Comparison of ENCODE assay signal across 10 mouse cellular contexts in the genomic region with DNA sequence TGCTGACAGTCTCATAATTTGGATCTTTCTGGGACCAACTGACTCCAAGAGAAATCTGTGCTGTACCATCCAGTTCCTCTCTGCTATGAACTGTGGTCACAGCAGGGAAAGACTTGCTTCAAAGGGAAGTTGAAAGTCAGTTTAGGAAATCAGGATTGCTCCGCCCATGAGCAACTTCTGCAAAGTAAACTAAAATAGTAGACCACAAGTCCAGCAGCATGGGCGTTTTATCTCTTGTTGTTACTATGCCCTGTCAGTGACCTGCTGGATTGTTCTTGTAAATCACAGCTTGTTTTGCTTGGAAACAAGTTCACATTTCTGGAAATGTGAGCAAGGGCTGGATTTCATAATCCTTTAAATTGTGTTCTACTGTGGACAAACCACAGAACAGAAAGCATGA. TPM values are rescaled to one million over a fixed set of nuclear protein-coding genes. Genes with fewer than 3 reads are reported as not detected.
A peak's percentile ranks its signal among the peaks of the same experiment; 100 is the strongest.
DNase-seq lines count a peak whose midpoint lies in the region; ATAC-seq lines count a peak whose summit lies in the region.
"Had no signal": no experiment of that assay in that cellular context is flagged by ENCODE, and none has a peak within 500 bp of the region (broad histone marks: within the 10 kb centered on the region; RNA-seq: fewer than 3 reads in every experiment).

No protein-coding gene starts in this region.

- no peaks in the 10 kb centered on the region for H3K9me3 ChIP-seq in liver, embryonic 11.5 days (ENCODE audit: control insufficient read depth, low read length)
- no peaks in the 10 kb centered on the region for H3K9me3 ChIP-seq in stomach, embryonic 15.5 days
- H3K9me3 ChIP-seq in hindbrain, embryonic 13.5 days: no peaks in the 10 kb centered on the region
- H3K9me3 ChIP-seq: limb, embryonic 13.5 days had no signal

- peak; percentile 45 for DNase-seq in adrenal gland, adult 2 months
- no peak for DNase-seq in adrenal gland, postnatal 25 days
- DNase-seq in urinary bladder, postnatal 14 days (ENCODE audit: low spot score): peak; percentile 46
- no peak for DNase-seq in urinary bladder, postnatal 4 days (ENCODE audit: low spot score in 2 of 2)
- no peak for DNase-seq in liver, embryonic 11.5 days (ENCODE audit: low spot score)
- no peak for DNase-seq in spleen, postnatal 4 days (ENCODE audit: low spot score in 2 of 2)

- no peak overlapping the region for H3K4me2 ChIP-seq in liver, embryonic 11.5 days
- H3K4me2 ChIP-seq in stomach, embryonic 15.5 days: no peak overlapping the region
- H3K4me2 ChIP-seq in hindbrain, embryonic 13.5 days: no peak overlapping the region
- H3K4me2 ChIP-seq: limb, embryonic 13.5 days had no signal

- WGBS in liver, embryonic 11.5 days: 17% methylated on average over 2 of the region's 2 CpGs
- WGBS in stomach, embryonic 15.5 days: 31% methylated on average over 2 of the region's 2 CpGs
- WGBS in hindbrain, embryonic 13.5 days: 60% methylated on average over 2 of the region's 2 CpGs

- ATAC-seq in liver, embryonic 11.5 days (replicated peaks; ENCODE audit: low FRiP score): peak; percentile 54; the same call in 1 of the 2 replicates
- peak; percentile 27; the same call in 1 of the 2 replicates for ATAC-seq in stomach, embryonic 15.5 days (ENCODE audit: insufficient read depth, low FRiP score, low read depth)
- no peak for ATAC-seq in hindbrain, embryonic 13.5 days (ENCODE audit: low FRiP score)

- H3K4me3 ChIP-seq in liver, embryonic 11.5 days (ENCODE audit: low read depth, low read length): no peak overlapping the region
- no peak overlapping the region for H3K4me3 ChIP-seq in stomach, embryonic 15.5 days (replicated peaks)
- no peak overlapping the region for H3K4me3 ChIP-seq in hindbrain, embryonic 13.5 days
- H3K4me3 ChIP-seq: limb, embryonic 13.5 days had no signal

- no peak overlapping the region for H3K27ac ChIP-seq in liver, embryonic 11.5 days (ENCODE audit: low read depth, low read length)
- no peak overlapping the region for H3K27ac ChIP-seq in stomach, embryonic 15.5 days
- H3K27ac ChIP-seq in hindbrain, embryonic 13.5 days: no peak overlapping the region
- H3K27ac ChIP-seq: limb, embryonic 13.5 days had no signal

- no peak overlapping the region for H3K9ac ChIP-seq in liver, embryonic 11.5 days (ENCODE audit: low read depth, low read length)
- no peak overlapping the region for H3K9ac ChIP-seq in stomach, embryonic 15.5 days
- H3K9ac ChIP-seq in hindbrain, embryonic 13.5 days: no peak overlapping the region
- H3K9ac ChIP-seq: limb, embryonic 13.5 days had no signal

- no peaks in the 10 kb centered on the region for H3K27me3 ChIP-seq in liver, embryonic 11.5 days (replicated peaks; ENCODE audit: control insufficient read depth, insufficient read depth, low read length)
- no peaks in the 10 kb centered on the region for H3K27me3 ChIP-seq in stomach, embryonic 15.5 days (replicated peaks)
- no peaks in the 10 kb centered on the region for H3K27me3 ChIP-seq in hindbrain, embryonic 13.5 days
- H3K27me3 ChIP-seq: limb, embryonic 13.5 days had no signal

- H3K4me1 ChIP-seq in liver, embryonic 11.5 days (replicated peaks; ENCODE audit: control insufficient read depth, insufficient read depth, low read length): no peaks in the 10 kb centered on the region
- no peaks in the 10 kb centered on the region for H3K4me1 ChIP-seq in stomach, embryonic 15.5 days
- H3K4me1 ChIP-seq in hindbrain, embryonic 13.5 days (replicated peaks): no peaks in the 10 kb centered on the region
- H3K4me1 ChIP-seq: limb, embryonic 13.5 days had no signal

- no peaks in the 10 kb centered on the region for H3K36me3 ChIP-seq in liver, embryonic 11.5 days (ENCODE audit: control insufficient read depth, insufficient read depth, low read length)
- H3K36me3 ChIP-seq in stomach, embryonic 15.5 days: no peaks in the 10 kb centered on the region
- H3K36me3 ChIP-seq in hindbrain, embryonic 13.5 days: no peaks in the 10 kb centered on the region
- H3K36me3 ChIP-seq: limb, embryonic 13.5 days had no signal

RNA-seq across cellular contexts. Expression of a gene that starts 0.4 kb away (rescaled TPM):
- total RNA-seq in adrenal gland, adult 2 months (2021): 100 to 1,000 TPM; 219 to 278 TPM
- 2.3 and 2.5 TPM in 2 replicates for polyA plus RNA-seq in adrenal gland, adult 2 months (2012; rRNA removed)
- 106 and 126 TPM in 2 replicates for total RNA-seq in adrenal gland, postnatal 25 days (2021)
- 3.7 and 5.2 TPM in 2 replicates for polyA plus RNA-seq in liver, embryonic 11.5 days (2014; fragmentation: Nextera tagmentation; extraction: Ambion mirVana)
- 7.1 and 7.2 TPM in 2 replicates for polyA plus RNA-seq in stomach, embryonic 15.5 days (2015; fragmentation: Nextera tagmentation; extraction: Ambion mirVana)
- polyA plus RNA-seq in hindbrain, embryonic 13.5 days (2015; fragmentation: Nextera tagmentation; extraction: Ambion mirVana): 12.4 and 13.6 TPM in 2 replicates
- total RNA-seq: common myeloid progenitor, adult 5-6 weeks had no signal

Comparison
In these comparisons a context has a peak if more than half of its experiments do, and no peak if none do; other contexts are left out.
1. DNase-seq: peak in adrenal gland, adult 2 months (single experiment) and urinary bladder, postnatal 14 days (single experiment); none in adrenal gland, postnatal 25 days (single experiment), urinary bladder, postnatal 4 days (0 of 2), liver, embryonic 11.5 days (single experiment) and spleen, postnatal 4 days (0 of 2).